Mouse (Mus musculus) macrophage (primary cell): Measurements from ENCODE around the gene Cbx4. TPM values are rescaled to one million over a fixed set of nuclear protein-coding genes. Genes with fewer than 3 reads are reported as not detected.
A peak's percentile ranks its signal among the peaks of the same experiment; 100 is the strongest.

Experiments used
- H3K27ac ChIP-seq: fragments of 350-480 bp; formaldehyde crosslinking; 2 replicates; pipeline ENCODE4 v1.9.0; 2021
- H3K36me3 ChIP-seq: fragments of 350-480 bp; formaldehyde crosslinking; 2 replicates; pipeline ENCODE4 v1.9.0; 2021; ENCODE audit errors: inconsistent target
- H3K4me3 ChIP-seq: fragments of 350-480 bp; formaldehyde crosslinking; 2 replicates; pipeline ENCODE4 v1.9.0; 2021; ENCODE audit errors: inconsistent target
- H3K79me2 ChIP-seq: fragments of 350-480 bp; formaldehyde crosslinking; 2 replicates; pipeline ENCODE4 v1.9.0; 2021; ENCODE audit errors: inconsistent target
- WGBS: methylation state at CpG from one replicate; pipeline ENCODE4 v1.1.7; 2026; ENCODE audit warnings: inconsistent platforms; ENCODE audit not compliant: missing documents; 5-methylcytosine and 5-hydroxymethylcytosine counted together
- polyA plus RNA-seq: library from polyadenylated mRNA; stranded (reverse); fragments of 250-400 nt; gene quantifications from 3 replicates; pipeline ENCODE4 v1.2.4, GENCODE M21; 2018; ENCODE audit warnings: inconsistent platforms

Cbx4 gene
- polyA plus RNA-seq, 1 experiment from 2014 or later: 14.3 TPM

DNA sequence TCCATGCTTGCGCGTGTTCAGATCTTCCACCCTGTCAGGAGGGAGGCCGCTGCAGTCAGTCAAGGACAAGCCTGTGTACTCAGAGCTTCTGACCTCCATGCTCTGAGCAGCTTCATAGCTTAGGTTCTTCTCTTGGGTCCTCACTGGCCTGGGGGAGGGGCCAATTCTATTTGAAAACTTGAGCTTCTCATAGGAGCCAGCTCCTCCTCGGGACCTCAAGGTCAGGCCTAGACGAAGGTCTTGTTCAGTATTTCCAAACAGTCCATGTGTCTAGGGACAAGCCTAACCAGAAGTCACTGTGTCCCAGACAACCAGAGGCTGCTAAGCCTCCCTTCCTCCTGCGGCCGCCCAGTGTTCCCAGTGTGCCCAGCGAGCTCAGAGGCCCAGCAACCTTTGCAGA, 19.2 kb downstream of the Cbx4 start:
- H3K27ac ChIP-seq: no peak overlapping the region
- H3K4me3 ChIP-seq: no peak overlapping the region
- H3K36me3 ChIP-seq: no peaks in the 10 kb centered on the region
- WGBS: 88% methylated on average over 8 of the region's 8 CpGs
- H3K79me2 ChIP-seq: no peaks in the 10 kb centered on the region

DNA sequence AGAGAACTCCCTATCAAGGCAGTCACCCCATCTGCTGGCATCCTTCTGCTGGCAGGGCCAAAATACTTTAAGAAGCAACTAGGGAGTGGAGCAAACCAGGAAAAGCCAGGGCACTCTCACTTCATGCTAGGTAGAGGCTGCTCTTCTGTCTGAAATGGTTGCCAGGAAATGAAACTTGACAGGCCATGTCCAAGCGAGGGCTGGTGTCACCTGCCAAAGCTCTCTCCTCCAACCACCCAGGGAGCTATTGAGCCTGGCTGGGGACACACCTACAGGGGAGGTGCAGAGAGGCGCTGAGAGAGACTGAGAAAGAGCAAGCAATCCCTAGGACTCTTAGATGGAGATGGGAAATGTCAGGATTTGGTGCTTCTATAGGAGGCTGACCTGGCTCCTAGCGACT, 26.8 kb downstream of the Cbx4 start:
- no peak overlapping the region for H3K4me3 ChIP-seq
- no peaks in the 10 kb centered on the region for H3K36me3 ChIP-seq
- H3K79me2 ChIP-seq: no peaks in the 10 kb centered on the region
- WGBS: 30% methylated on average over 3 of the region's 3 CpGs
- no peak overlapping the region for H3K27ac ChIP-seq

GRCm38 (mm10) chr11:119058041-119058995, 27.7 kb downstream of the Cbx4 start:
- no peaks in the 10 kb centered on the region for H3K36me3 ChIP-seq
- no peaks in the 10 kb centered on the region for H3K79me2 ChIP-seq
- H3K27ac ChIP-seq: no peak overlapping the region
- WGBS: 5% methylated on average over 58 of the region's 58 CpGs
- H3K4me3 ChIP-seq: no peak overlapping the region

DNA sequence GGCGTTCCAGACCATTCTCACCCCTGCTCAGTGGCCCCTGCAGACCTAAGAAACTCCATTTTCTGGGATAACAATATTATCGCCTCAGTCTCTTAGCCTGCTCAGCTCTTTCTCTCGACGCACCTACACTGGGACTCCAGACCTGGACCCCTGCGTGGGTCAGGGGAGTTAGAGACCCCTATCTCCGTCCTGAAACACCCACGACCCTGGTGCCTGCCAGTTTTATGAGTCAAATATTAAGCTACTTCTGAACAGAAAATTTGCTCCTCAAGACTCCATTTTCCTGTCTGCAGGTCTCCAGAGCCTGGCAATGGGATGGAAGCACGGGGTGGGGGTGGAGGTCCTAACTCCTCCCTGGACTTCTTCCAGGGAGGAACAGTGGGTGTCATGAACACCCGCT, 28.7 kb downstream of the Cbx4 start:
- no peaks in the 10 kb centered on the region for H3K36me3 ChIP-seq
- H3K79me2 ChIP-seq: no peaks in the 10 kb centered on the region
- peak overlapping the region; percentile 20; the same call in 1 of the 2 replicates for H3K4me3 ChIP-seq
- 7% methylated on average over 9 of the region's 9 CpGs for WGBS
- no peak overlapping the region for H3K27ac ChIP-seq

GRCm38 (mm10) chr11:119056301-119057211, 29.5 kb downstream of the Cbx4 start:
- Histone ChIP-seq H3K36me3 (no peaks in the 10 kb centered on the region), H3K79me2 (no peaks in the 10 kb centered on the region), H3K4me3 (peak overlapping the region; percentile 20; the same call in 1 of the 2 replicates), H3K27ac (no peak overlapping the region)
- WGBS: 2% methylated on average over 50 of the region's 65 CpGs

DNA sequence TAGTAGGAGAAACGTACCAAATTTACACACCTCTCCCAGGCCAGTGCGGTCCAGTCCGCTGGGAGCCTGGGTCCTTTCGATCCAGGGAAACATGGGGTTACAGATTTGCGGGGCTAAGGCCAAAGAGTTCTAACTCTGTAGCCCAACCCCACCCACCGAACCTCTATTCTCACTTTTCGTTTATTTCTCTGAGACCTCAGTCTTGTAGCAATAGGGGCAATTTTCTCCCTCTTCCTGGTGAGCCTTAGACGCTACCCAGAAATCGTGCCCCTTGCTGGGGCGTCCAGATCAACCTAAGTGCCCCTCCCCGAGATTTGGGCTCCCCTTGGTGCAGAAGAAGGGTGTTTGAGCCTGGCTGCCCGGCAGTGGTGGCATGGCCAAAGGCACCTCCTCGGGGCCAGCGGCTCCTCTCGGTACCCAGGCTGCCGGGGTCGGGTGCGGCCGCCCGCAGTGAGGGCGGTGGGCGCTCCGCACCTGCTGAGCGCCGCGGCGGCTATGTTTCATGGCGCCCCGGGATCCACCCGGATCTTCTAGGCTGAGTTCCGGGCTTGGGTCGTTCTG, 30.4 kb downstream of the Cbx4 start:
- no peak overlapping the region for H3K4me3 ChIP-seq
- 8% methylated on average over 11 of the region's 32 CpGs for WGBS

GRCm38 (mm10) chr11:119054351-119055345, 31.4 kb downstream of the Cbx4 start:
- 8% methylated on average over 45 of the region's 47 CpGs for WGBS
- Histone ChIP-seq H3K4me3 (no peak overlapping the region), H3K27ac (no peak overlapping the region), H3K36me3 (no peaks in the 10 kb centered on the region), H3K79me2 (no peaks in the 10 kb centered on the region)

More for the DNA sequence above, 30.4 kb downstream of the Cbx4 start:
- Histone ChIP-seq H3K27ac (no peak overlapping the region), H3K79me2 (no peaks in the 10 kb centered on the region), H3K36me3 (no peaks in the 10 kb centered on the region)

DNA sequence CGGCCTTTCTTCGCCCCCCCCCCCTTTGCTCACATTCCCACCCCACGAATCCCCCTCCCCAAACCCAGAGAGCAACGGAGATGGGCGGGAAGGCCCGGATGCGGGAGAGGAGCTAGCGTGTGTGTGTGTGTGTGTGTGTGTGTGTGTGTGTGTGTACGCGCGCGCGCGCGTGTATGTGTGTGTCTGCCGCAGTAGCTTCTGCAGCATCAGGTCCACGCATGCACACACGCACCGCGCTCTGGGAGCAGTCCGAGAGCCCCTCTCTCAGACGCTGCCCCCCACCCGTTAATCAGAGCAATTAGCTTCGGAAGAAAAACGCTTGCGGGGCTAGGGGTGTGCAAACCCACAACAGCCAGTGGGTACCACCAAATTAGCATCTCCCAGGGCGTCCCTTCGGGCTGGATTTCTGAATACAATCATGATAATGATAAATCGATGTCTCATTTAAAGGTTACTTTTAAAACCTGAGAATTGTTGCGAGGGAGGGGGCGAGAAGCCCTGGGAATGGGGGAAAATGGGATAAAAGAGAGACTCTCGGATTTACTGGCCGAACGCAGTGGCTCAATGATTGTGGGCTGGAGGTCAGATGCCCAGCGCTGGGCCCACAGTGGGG, 32.2 kb downstream of the Cbx4 start:
- Histone ChIP-seq H3K79me2 (no peaks in the 10 kb centered on the region), H3K36me3 (no peaks in the 10 kb centered on the region), H3K27ac (no peak overlapping the region), H3K4me3 (no peak overlapping the region)
- WGBS: 8% methylated on average over 30 of the region's 35 CpGs

DNA sequence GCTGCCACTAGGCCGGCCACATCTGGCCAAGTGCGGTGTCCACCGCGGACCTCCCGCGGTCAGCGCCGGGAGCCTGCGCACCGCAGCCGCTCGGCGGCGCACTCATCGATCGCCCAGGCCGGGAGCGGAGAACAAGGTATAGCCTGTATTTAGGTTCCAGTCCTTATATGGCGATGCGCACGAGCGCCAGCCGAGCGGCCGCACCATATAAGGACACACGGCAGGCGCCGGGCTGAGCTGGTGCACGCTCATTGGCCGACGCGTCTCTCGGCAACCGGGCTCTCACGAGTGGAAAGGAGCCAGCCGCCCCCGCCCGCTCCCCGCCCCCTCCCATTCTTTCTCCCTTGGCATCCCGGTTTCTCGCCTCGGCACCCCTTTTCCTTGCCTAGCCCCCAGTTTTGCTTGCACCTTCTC, 32.8 kb downstream of the Cbx4 start:
- no peak overlapping the region for H3K4me3 ChIP-seq
- no peaks in the 10 kb centered on the region for H3K79me2 ChIP-seq
- WGBS: 1% methylated on average over 32 of the region's 42 CpGs
- no peak overlapping the region for H3K27ac ChIP-seq
- no peaks in the 10 kb centered on the region for H3K36me3 ChIP-seq

- Histone ChIP-seq H3K27ac (no peak overlapping the region), H3K79me2 (no peaks in the 10 kb centered on the region), H3K4me3 (no peak overlapping the region), H3K36me3 (no peaks in the 10 kb centered on the region)
- WGBS: 17% methylated on average over 13 of the region's 13 CpGs
Observed at GRCm38 (mm10) chr11:119052661-119053256, 33.3 kb downstream of the Cbx4 start.

DNA sequence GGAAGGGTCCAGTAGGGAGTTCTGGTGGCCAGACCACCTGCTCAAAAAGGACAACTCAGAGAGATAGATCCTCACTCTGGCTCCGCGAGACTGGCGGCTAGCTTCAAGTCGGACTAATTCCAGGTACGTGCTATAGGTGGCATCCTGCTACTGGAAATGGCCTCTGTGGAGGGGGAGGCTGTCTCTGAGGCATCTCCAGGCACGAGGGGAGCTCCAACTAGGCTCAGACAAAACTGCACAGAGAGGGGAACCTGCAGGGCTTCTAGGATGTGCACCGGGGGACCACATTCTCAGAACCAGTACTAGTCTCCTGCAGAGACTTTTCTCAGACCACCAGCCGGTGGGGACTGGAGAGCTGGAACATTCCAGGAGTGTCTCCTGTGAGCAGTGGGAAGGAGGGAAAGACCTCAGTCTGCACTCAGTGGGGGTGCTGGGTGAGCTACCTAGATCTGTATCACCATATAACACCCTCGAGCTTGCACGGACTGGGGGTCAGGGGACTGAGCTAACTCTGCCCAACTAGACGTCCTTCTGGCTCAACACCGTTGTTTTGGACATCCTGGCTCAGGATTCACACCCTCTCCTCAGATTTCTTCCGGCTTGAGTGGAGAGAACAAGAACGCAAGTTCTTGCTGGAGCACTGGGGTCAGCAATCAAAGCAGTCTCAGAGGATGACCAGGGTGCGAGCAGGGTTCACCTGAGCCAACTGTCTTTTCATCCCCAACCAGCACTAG, 33.9 kb downstream of the Cbx4 start:
- WGBS: 14% methylated on average over 15 of the region's 15 CpGs
- Histone ChIP-seq H3K4me3 (no peak overlapping the region), H3K27ac (no peak overlapping the region), H3K79me2 (no peaks in the 10 kb centered on the region), H3K36me3 (no peaks in the 10 kb centered on the region)

- no peaks in the 10 kb centered on the region for H3K79me2 ChIP-seq
- no peak overlapping the region for H3K27ac ChIP-seq
- H3K36me3 ChIP-seq: no peaks in the 10 kb centered on the region
- no peak overlapping the region for H3K4me3 ChIP-seq
Observed at GRCm38 (mm10) chr11:119051426-119051825, 34.6 kb downstream of the Cbx4 start.
